ENCODE assay signal across 12 mouse cellular contexts in genomic region chr10:60186191-60186945, GRCm38 (mm10). TPM values are rescaled to one million over a fixed set of nuclear protein-coding genes. Genes with fewer than 3 reads are reported as not detected.
DNase-seq lines count a peak whose midpoint lies in the region; ATAC-seq and TF ChIP-seq lines count a peak whose summit lies in the region.
"Had no signal": no experiment of that assay in that cellular context is flagged by ENCODE, and none has a peak within 500 bp of the region (broad histone marks: within the 10 kb centered on the region; RNA-seq: fewer than 3 reads in every experiment).

No protein-coding gene starts in this region.

- H3K4me2 ChIP-seq in intestine, postnatal 0 days (replicated peaks; ENCODE audit: low read depth): no peak overlapping the region
- H3K4me2 ChIP-seq: hindbrain, embryonic 14.5 days had no signal

- DNase-seq in adrenal gland, postnatal 14 days: peak; percentile 62
- no peak for DNase-seq in adrenal gland, adult 18-20 months (ENCODE audit: low spot score in 2 of 2)
- DNase-seq in cerebellum, adult 9-10 months: peak; percentile 71
- peak; percentile 26 to 30 for DNase-seq in heart, postnatal 36 days
- no peak for DNase-seq in right cerebral cortex, adult 2 months (ENCODE audit: low spot score in 2 of 2)
- no peak for DNase-seq in layer of hippocampus, adult 11-12 months (ENCODE audit: low spot score)

- H3K27ac ChIP-seq in ES-Bruce4 (ENCODE audit: insufficient read depth, low read length): no peak overlapping the region
- H3K27ac ChIP-seq in intestine, postnatal 0 days (ENCODE audit: low read depth, low read length): no peak overlapping the region
- H3K27ac ChIP-seq: hindbrain, embryonic 14.5 days; layer of hippocampus, adult 2 months; liver, embryonic 14.5 days had no signal

- WGBS in intestine, postnatal 0 days: 61% methylated on average over 44 of the region's 44 CpGs

- intact Hi-C loops in heart, postnatal 36 days (cut with DNase I): no loop called here

- peaks cover 5% of the 10 kb centered on the region for H3K4me1 ChIP-seq in ES-Bruce4 (ENCODE audit: control insufficient read depth, insufficient read depth, low read length)
- H3K4me1 ChIP-seq in intestine, postnatal 0 days (replicated peaks; ENCODE audit: control insufficient read depth, insufficient read depth, low read length): no peaks in the 10 kb centered on the region

- no peak overlapping the region for H3K9ac ChIP-seq in ES-Bruce4 (ENCODE audit: low read depth, poor library complexity, severe bottlenecking)
- H3K9ac ChIP-seq in intestine, postnatal 0 days (ENCODE audit: low read depth, low read length): no peak overlapping the region
- H3K9ac ChIP-seq: hindbrain, embryonic 14.5 days; liver, embryonic 14.5 days had no signal

- peak overlapping the region; percentile 32 for H3K4me3 ChIP-seq in ES-Bruce4 (ENCODE audit: low read depth, low read length)
- no peak overlapping the region for H3K4me3 ChIP-seq in intestine, postnatal 0 days (ENCODE audit: low read depth, low read length)
- H3K4me3 ChIP-seq: layer of hippocampus, adult 2 months had no signal

- TF ChIP-seq EP300 in ES-Bruce4 (IDR thresholded peaks at IDR 0.05; ENCODE audit: insufficient read depth, low read depth, low read length): no peak

- no peaks in the 10 kb centered on the region for H3K27me3 ChIP-seq in ES-Bruce4 (ENCODE audit: control insufficient read depth, insufficient read depth, low read length, poor library complexity, severe bottlenecking)
- H3K27me3 ChIP-seq in intestine, postnatal 0 days (replicated peaks; ENCODE audit: control insufficient read depth, insufficient read depth, low read length): peaks cover 13% of the 10 kb centered on the region; the same call in 1 of the 2 replicates

- TF ChIP-seq CTCF in ES-Bruce4 (IDR thresholded peaks at IDR 0.05; ENCODE audit: low read depth, low read length): no peak
- TF ChIP-seq CTCF in intestine, postnatal 0 days (IDR thresholded peaks at IDR 0.05; ENCODE audit: low read depth): no peak

- TF ChIP-seq POLR2A in ES-Bruce4 (IDR thresholded peaks at IDR 0.05; ENCODE audit: insufficient read depth, low read length): no peak

- H3K9me3 ChIP-seq in ES-Bruce4 (replicated peaks; ENCODE audit: control insufficient read depth, insufficient read depth, low read length, poor library complexity, severe bottlenecking): no peaks in the 10 kb centered on the region
- H3K9me3 ChIP-seq in intestine, postnatal 0 days (ENCODE audit: control insufficient read depth): no peaks in the 10 kb centered on the region

- H3K36me3 ChIP-seq in ES-Bruce4 (ENCODE audit: control insufficient read depth, insufficient read depth, low read length, poor library complexity, severe bottlenecking): no peaks in the 10 kb centered on the region
- no peaks in the 10 kb centered on the region for H3K36me3 ChIP-seq in intestine, postnatal 0 days (ENCODE audit: control insufficient read depth, insufficient read depth)

- no peak; the same call in 1 of the 2 replicates for ATAC-seq in intestine, postnatal 0 days
- ATAC-seq: activated CD4-positive, CD25-positive, alpha-beta regulatory T cell, adult 4 months had no signal

RNA-seq across cellular contexts. Expression of gene Chst3, which starts 32.7 kb away (rescaled TPM):
- 2.0 and 5.4 TPM in 2 replicates for total RNA-seq in adrenal gland, postnatal 14 days (2021)
- under 1 TPM; 0.77 to 0.86 TPM for total RNA-seq in adrenal gland, adult 18-20 months (2021)
- polyA plus RNA-seq in ES-Bruce4 (2011; ENCODE audit: insufficient read depth, insufficient read length, low read depth, missing spikeins): 0.43 and 0.55 TPM in 2 replicates
- total RNA-seq in heart, postnatal 36 days (2021): 1 to 10 TPM; 1.0 to 1.1 TPM
- 0.27 and 0.29 TPM in 2 replicates for polyA plus RNA-seq in intestine, postnatal 0 days (2015; fragmentation: Nextera tagmentation; extraction: Ambion mirVana)

Comparison
In these comparisons a context has a peak if more than half of its experiments do, and no peak if none do; other contexts are left out.
1. DNase-seq: peak in adrenal gland, postnatal 14 days (single experiment), cerebellum, adult 9-10 months (single experiment) and heart, postnatal 36 days (2 of 2); none in adrenal gland, adult 18-20 months (0 of 2), right cerebral cortex, adult 2 months (0 of 2) and layer of hippocampus, adult 11-12 months (single experiment).